Mouse (Mus musculus) left cerebral cortex, postnatal 36 days (tissue): ENCODE data around the gene A930017K11Rik. TPM values are rescaled to one million over a fixed set of nuclear protein-coding genes. Genes with fewer than 3 reads are reported as not detected.

Source experiments
- DNase-seq, 2 experiments: peaks; one replicate each; pipeline ENCODE4 v3.0.0; 2021 to 2022; ENCODE audit warnings: low spot score in 2 of 2, mixed read lengths in 1 of 2
- intact Hi-C: fragments of 180-260 bp; cut with DNase I; formaldehyde crosslinking; loops from one replicate; pipeline ENCODE4 v1.15.1; 2025
- total RNA-seq, 2 experiments: library from RNA; stranded (reverse); gene quantifications; 2 replicates each; pipeline ENCODE4 v1.2.3; 2021

The A930017K11Rik gene
- total RNA-seq, 2 experiments from 2014 or later, result 0.41 to 0.59 TPM

GRCm38 (mm10) chr17:25943221-25943620, 9.1 kb downstream of the A930017K11Rik start:
- intact Hi-C loops, result loop anchor here (5.0 kb wide), 1 partner anchor 44 kb away; the partner anchor contains the start of gene Capn15
- DNase-seq, result no peak

GRCm38 (mm10) chr17:25942597-25943151, 9.7 kb downstream of the A930017K11Rik start:
- DNase-seq, result no peak
- intact Hi-C loops, result loop anchor here (5.0 kb wide), 1 partner anchor 45 kb away; the partner anchor contains the start of gene Capn15

- peak; percentile 80 to 81 for DNase-seq
- intact Hi-C loops, result loop anchor here (5.0 kb wide), 1 partner anchor 46 kb away; the partner anchor contains the start of gene Capn15
Observed at GRCm38 (mm10) chr17:25941511-25942241, 10.7 kb downstream of the A930017K11Rik start.

GRCm38 (mm10) chr17:25934526-25934925, 17.8 kb downstream of the A930017K11Rik start:
- intact Hi-C loops, result no loop called here

GRCm38 (mm10) chr17:25925348-25925747, 27.0 kb downstream of the A930017K11Rik start:
- no peak for DNase-seq
- intact Hi-C loops, result no loop called here

More at GRCm38 (mm10) chr17:25934526-25934925, 17.8 kb downstream of the A930017K11Rik start:
- no peak for DNase-seq

GRCm38 (mm10) chr17:25922120-25922519, 30.2 kb downstream of the A930017K11Rik start:
- intact Hi-C loops, result no loop called here

GRCm38 (mm10) chr17:25919786-25920642, 32.4 kb downstream of the A930017K11Rik start:
- DNase-seq, result peak; percentile 100
- intact Hi-C loops, result loop anchor here (2.0 kb wide), 1 partner anchor 25 kb away; no protein-coding TSS in a partner anchor

More at GRCm38 (mm10) chr17:25922120-25922519, 30.2 kb downstream of the A930017K11Rik start:
- no peak for DNase-seq

GRCm38 (mm10) chr17:25919144-25919785, 33.1 kb downstream of the A930017K11Rik start, which contains the start of gene Rab40c:
Rab40c (minus strand) TSS chr17:25919727.
- intact Hi-C loops, result loop anchor here (2.0 kb wide), 1 partner anchor 24 kb away; no protein-coding TSS in a partner anchor
- DNase-seq, result no peak

GRCm38 (mm10) chr17:25918037-25918750, 34.2 kb downstream of the A930017K11Rik start:
- intact Hi-C loops, result loop anchor here (2.0 kb wide), 1 partner anchor 23 kb away; no protein-coding TSS in a partner anchor
- DNase-seq, result no peak

GRCm38 (mm10) chr17:25916931-25917647, 35.3 kb downstream of the A930017K11Rik start:
- DNase-seq, result no peak
- intact Hi-C loops, result no loop called here

GRCm38 (mm10) chr17:25914295-25914694, 38.1 kb downstream of the A930017K11Rik start:
- no peak for DNase-seq
- intact Hi-C loops, result no loop called here

GRCm38 (mm10) chr17:25913877-25914275, 38.5 kb downstream of the A930017K11Rik start:
- intact Hi-C loops, result no loop called here
- no peak for DNase-seq

- intact Hi-C loops, result no loop called here
- peak; percentile 71 to 75 for DNase-seq
Observed at GRCm38 (mm10) chr17:25913186-25913876, 39.0 kb downstream of the A930017K11Rik start.

GRCm38 (mm10) chr17:25911816-25912215, 40.5 kb downstream of the A930017K11Rik start:
- intact Hi-C loops, result no loop called here
- DNase-seq, result no peak

- intact Hi-C loops, result no loop called here
- no peak for DNase-seq
Observed at GRCm38 (mm10) chr17:25907640-25908039, 44.7 kb downstream of the A930017K11Rik start.

GRCm38 (mm10) chr17:25903061-25903460, 49.3 kb downstream of the A930017K11Rik start:
- intact Hi-C loops, result no loop called here
- no peak for DNase-seq

- DNase-seq, result no peak
- intact Hi-C loops, result no loop called here
Observed at GRCm38 (mm10) chr17:25900193-25900592, 52.2 kb downstream of the A930017K11Rik start.
